Mouse (Mus musculus): ENCODE measurements around the gene Rab11fip5. TPM values are rescaled to one million over a fixed set of nuclear protein-coding genes. Genes with fewer than 3 reads are reported as not detected.

Rab11fip5 gene
- total RNA-seq, 2 experiments from 2014 or later = 65.7 to 66.8 TPM

DNA sequence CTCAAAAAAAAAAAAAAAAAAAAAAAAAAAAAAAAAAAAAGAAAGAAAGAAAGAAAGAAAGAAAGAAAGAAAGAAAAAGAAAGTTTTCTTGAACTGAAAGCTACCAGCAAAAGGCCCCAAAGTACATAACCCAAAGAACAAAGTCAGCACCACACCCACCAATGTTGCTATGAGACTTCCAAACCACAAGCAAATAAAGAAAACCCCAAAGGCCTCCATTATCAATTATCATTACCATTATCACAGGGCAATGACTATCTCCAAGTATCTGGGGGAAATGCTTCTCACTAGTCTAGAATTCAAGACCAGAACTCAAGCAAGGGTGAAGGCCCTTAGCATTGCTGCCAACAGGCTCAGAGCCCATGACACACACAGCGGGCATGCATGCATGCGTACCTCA lies 18.7 kb downstream of the Rab11fip5 start:
- DNase-seq (ENCODE audit: low spot score in 2 of 2) = no peak
- intact Hi-C loops (cut with DNase I) = no loop called here

DNA sequence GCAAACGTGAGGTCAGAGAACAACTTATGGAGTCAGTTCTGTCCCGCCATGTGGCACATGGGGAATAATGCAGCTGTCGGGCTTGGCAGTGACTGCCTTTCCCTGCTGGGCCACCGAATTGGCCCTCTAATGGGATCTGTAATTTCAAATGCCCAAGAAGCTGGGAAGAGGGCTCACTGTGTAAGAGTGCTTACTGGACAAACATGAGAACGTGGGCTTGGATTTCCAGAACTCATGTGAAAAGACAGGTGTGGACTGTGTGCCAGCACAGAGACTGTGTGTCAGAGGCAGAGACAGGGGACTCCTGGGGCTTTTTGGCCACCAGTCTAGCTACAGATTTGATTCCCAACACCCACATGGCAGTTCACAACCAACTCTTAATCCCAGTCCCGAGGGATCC lies 19.7 kb downstream of the Rab11fip5 start:
- DNase-seq (ENCODE audit: low spot score in 2 of 2) = no peak
- intact Hi-C loops (cut with DNase I) = no loop called here

DNA sequence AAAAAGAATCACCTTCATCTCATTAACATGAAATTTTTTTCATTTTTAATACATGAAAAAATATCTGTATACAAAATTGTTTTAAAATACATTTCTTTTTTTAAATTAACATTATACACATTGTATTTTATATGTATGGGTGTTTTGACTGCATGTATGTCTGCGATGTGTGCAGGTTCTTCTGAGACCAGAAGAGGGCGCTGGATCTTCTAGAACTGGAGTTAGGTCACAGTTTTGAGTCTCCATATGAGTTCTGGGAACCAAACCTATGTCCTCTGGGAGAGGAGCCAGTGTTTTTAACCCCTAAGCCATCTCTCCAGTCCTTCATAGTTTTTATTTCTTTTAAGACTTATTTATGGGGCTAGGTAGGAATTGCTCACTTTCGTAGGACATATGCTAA lies 20.7 kb downstream of the Rab11fip5 start:
- intact Hi-C loops (cut with DNase I) = no loop called here
- DNase-seq (ENCODE audit: low spot score in 2 of 2) = no peak

DNA sequence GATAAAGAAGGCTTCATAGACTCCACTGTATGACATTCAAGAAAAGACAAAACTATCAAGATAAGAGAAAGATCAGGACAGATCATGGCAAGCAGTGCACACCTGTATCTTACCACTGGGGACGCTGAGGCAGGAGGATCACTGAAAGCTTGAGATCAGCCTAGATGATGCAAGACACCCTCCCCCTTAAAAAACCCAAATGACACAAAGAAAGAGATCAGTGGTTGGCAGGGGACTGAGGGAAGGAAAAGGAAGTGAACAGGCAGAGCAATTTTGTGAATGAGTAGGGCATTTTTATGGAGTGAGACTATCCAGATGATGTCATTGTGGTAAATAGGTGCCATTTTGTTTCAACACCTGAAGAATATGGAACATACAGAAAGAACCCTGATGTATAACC lies 24.3 kb downstream of the Rab11fip5 start:
- intact Hi-C loops (cut with DNase I) = no loop called here
- no peak for DNase-seq (ENCODE audit: low spot score in 2 of 2)

DNA sequence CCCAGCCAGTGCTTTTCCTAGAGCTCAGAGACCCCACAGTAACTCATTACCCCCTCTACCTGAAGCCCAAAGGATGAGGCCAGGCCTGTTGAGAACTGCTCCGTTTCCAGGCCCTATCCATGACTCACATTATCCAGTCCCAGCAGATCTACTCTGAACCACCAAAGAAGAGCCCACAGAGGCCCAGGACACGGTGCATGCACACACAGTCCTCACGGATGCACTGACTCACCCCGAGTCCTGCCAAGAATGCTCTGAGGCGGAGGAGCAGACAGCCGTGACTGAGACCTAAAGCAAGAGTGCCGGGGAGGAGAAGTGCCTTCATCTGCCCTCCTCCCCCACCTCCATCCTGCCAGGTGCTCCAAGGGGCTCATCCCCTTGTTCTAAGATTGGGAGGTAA lies 25.2 kb downstream of the Rab11fip5 start:
- peak in 1 of 2 experiments; percentile 85 for DNase-seq (ENCODE audit: low spot score in 2 of 2)
- intact Hi-C loops (cut with DNase I) = no loop called here

DNA sequence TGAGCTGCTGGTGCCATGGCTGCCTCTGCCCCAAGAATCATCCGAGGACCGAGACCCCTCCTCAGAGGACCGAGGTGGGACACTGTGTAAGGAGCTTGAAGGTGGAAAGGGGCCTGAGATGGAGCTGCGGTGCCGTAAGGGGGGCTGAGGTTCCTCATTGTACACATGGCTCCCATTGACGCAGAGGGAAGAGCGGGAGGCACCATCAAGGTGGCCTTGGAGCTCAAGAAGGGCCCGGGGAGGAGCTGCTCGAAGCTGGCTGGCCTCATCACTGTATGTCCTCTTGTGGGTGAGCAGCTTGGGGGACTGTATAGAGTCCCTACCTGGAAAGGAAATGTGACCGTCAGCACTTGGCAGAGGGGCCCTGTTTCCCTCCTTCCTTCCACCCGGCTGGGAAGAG lies 26.3 kb downstream of the Rab11fip5 start:
- DNase-seq (ENCODE audit: low spot score in 2 of 2) = no peak
- intact Hi-C loops (cut with DNase I) = no loop called here

DNA sequence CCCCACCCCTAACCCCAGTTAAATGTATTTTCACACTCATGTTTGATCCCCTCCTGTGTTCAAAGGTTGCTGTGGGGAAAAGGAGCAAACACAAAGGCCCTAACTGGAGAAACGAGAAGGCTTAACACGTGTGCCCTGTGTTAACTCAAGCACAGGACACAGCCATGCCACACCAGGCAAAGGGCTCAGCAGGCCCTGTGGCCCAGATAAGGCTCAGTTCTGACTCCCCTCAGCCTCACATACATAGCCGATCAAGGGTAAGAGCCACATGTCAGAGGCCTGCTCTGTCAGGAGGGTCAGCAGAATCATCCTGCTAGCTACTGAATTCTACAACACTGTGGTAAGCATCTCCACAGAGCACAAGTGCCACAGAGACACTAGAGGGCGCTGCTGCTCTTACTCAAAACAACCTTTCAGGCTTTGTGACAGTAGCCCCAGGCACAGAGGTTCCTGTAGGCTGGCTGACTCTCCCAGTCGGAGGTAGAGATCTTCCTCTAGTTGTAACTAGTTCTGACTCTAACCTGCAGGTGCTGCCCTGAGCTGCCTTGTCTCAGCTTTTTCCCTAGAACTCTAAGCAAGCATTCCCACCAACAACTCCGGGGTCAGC lies 28.3 kb downstream of the Rab11fip5 start:
- intact Hi-C loops (cut with DNase I) = loop anchor here (1.0 to 2.0 kb wide), 2 partner anchors 35 to 46 kb away; no protein-coding TSS in a partner anchor
- DNase-seq (ENCODE audit: low spot score in 2 of 2) = peak; percentile 81 to 90

DNA sequence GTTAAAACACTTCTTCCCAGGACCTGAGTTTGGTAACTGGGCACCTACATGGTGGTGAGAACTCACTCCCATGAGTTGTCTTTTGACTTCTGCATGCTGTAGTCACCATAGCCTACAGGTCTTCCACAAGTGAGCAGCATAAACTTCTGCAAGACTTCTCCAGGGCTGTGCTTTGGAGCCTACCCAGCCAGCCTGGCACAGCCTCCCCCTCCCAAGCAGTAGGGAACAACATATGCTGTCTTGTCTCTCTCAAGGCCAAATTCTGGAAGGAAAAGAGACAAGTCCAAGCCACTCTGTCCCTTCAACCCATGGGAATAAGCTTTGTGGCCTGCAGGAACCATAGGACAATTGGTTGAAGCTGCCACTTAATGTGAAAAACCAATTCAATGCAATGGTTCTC lies 29.5 kb downstream of the Rab11fip5 start:
- intact Hi-C loops (cut with DNase I) = no loop called here
- DNase-seq (ENCODE audit: low spot score in 2 of 2) = no peak

DNA sequence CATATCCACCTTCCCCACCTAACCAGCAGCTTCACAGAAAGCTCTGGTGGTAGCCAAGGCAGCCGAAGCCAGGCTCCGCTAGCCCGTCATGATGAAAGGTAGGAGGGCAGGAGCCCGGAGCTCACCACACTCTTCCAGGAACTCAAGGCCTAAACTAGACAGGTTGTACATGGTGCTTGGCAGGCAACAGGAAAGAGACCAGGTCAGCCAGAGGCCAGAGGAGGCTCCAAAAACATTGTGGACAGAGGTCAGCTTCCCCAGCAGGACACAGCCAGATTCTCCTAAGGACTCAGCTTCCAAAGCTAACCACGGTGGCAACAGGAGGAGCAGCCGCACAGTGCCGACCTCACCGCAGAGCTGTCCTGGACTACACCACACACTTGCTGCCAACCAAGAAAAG lies 31.4 kb downstream of the Rab11fip5 start:
- no peak for DNase-seq (ENCODE audit: low spot score in 2 of 2)
- intact Hi-C loops (cut with DNase I) = no loop called here

DNA sequence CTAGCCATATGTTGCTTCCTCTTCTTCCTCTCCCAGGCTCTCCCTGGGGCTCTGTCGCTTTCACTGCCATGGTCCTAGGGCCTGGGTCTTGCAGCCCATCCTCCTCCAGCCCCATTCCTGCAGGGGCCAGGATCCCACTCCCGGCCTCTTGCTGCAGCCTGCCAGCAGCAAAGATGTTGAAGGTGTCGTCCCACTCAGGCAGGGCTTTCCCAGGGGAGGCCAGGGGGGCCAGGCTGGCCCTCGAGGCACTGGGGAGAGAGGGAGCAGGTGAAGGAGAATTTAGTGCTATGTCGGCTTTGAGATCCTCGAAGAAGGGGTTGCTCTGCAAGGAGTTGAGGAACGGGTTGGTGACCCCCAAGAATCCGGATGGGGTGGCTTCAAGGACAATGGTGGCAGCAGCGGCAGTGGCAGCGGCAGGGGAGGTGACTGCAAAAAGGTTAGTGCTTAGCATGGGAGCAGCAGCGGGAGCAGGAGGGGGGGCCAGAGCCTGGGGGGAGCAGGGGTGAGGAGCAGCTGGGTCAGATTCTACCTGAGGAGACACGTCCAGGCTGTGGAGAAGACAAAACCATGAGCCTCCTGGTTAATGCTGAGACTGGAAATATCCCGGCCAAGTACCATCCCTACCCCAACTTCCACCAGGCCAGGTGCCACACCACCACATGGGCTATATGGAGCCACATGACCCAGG lies 32.5 kb downstream of the Rab11fip5 start:
- no peak for DNase-seq (ENCODE audit: low spot score in 2 of 2)
- intact Hi-C loops (cut with DNase I) = no loop called here

DNA sequence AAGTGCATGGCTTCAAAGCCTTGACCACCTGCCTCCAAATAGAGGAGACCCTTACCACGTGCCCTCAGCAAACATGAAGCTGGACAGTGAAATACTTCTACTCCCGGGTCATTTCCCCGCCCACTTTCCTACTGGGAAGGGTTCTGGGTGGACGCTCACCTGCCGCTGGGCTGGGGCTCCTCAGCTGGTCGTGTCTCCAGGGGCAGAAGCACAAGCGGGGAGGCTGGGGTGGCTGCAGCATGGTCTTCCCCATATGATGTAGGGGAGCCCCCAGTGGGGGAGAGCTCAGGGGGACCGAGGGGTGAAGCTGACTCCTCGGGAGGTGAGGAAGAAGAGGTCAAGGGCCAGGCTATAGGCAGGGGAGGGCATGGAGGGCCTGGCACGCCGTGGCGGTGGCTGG lies 34.2 kb downstream of the Rab11fip5 start:
- intact Hi-C loops (cut with DNase I) = no loop called here
- no peak for DNase-seq (ENCODE audit: low spot score in 2 of 2)

DNA sequence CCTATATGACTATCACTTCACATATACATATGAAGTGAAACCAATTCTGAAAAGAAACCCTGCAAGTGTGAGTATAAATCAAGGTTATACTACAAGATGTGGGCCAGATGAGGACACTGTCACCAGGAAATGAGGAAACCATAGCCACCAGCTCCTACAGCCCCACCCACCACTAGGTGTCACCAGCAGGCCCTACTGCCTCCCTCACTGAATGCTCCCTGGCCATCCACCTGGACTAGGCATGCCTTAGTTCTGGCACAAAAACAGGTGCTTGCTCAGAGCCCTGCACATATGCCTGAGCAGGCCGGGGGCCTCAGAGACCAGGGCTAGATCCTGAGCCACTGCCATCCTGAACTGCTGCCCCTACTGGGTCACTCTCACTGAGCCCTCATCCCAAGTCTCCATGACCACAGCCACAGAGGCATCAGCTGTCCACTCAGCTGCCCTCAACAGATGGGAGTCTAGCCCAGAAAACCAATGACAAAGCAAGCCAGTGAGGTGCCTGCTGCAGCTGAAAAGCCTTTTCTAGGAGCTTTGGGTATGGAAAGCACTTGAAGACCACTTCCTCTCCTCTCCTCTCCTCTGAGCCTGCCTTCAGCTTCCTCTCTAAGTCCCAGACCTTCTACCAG lies 35.0 kb downstream of the Rab11fip5 start:
- DNase-seq (ENCODE audit: low spot score in 2 of 2) = peak; percentile 46 to 67

DNA sequence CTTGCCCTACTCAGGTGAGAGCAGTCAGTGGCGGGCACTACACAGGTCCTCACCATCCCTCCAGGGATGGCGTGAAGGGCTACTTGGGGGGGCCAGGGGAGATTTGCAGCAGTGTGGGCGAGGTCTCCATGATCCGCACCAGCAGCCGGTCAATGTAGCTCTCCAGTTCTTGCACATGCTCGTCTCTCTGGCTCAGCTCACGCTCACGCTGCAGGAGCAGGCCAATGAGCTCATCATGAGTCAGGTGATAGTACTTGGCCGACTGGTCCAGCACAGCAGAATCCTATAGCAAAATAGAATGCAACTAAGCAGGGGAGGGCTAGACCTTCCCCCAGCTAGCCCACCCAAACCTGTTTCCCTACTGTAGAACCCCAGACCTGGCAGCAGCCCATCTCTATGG lies 37.5 kb downstream of the Rab11fip5 start:
- intact Hi-C loops (cut with DNase I) = no loop called here

More for the DNA sequence above, 35.0 kb downstream of the Rab11fip5 start:
- intact Hi-C loops (cut with DNase I) = no loop called here

DNA sequence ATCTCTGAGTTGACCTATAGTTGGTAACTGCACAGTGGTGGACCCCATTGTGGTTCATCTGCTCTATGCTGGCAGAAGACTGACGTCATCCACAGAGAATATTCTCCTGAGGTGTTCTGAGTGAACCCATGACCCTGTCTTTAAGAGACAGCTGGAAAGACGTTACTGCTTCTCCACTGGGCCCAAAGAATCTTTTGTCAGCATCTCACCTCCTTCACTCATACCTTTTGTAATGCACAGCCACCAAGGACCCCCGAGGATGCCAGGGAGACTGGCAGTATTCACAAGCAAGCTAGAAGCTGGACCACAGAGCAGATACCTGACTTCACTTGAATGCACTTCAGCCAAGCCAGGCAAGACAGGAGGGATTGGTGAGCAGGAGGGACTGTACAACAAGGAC lies 39.1 kb downstream of the Rab11fip5 start:
- intact Hi-C loops (cut with DNase I) = no loop called here
- DNase-seq (ENCODE audit: low spot score in 2 of 2) = no peak

More for the DNA sequence above, 37.5 kb downstream of the Rab11fip5 start:
- peak; percentile 43 to 84 for DNase-seq (ENCODE audit: low spot score in 2 of 2)

DNA sequence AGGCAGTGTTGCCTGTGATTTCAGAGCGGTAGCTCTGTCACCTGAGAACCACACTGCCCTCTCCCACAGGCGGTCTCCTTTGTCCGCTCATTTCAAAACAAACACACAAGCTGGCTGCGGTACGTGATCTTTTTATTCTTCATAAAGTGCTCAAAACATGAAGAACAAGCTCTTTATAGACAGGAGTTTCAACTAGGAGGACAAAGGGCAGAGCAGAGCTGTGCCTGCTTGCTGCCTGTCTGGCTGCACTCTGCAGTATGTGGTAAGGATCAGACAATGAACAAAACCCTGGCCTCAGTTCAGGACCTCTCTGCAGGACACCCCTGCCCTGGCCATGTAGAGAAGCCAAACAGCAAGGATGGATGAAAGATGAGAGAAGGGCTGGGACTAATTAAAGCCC lies 39.6 kb downstream of the Rab11fip5 start:
- no peak for DNase-seq (ENCODE audit: low spot score in 2 of 2)
- intact Hi-C loops (cut with DNase I) = loop anchor here (5.0 kb wide), 1 partner anchor 98 kb away; no protein-coding TSS in a partner anchor

DNA sequence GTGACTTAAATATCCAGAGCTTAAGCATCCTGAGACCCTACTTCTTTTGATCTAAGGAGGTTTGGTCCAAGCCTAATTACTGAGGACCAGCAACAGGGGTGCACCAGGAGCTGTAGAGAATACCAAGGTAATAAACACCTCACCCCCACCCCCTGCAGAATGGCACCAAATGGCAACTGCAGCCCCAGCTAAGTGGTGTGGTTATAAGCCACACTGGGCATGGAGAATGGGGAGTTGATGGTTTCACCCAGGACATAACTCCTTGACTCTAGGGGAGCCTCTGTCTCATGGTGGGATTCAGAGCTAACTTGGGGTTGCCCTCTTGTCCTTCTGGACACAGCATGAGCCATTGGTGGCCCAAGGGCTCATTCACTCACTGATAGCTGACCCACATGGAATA lies 40.2 kb downstream of the Rab11fip5 start:
- DNase-seq (ENCODE audit: low spot score in 2 of 2) = no peak
- intact Hi-C loops (cut with DNase I) = loop anchor here (5.0 kb wide), 1 partner anchor 97 kb away; no protein-coding TSS in a partner anchor

DNA sequence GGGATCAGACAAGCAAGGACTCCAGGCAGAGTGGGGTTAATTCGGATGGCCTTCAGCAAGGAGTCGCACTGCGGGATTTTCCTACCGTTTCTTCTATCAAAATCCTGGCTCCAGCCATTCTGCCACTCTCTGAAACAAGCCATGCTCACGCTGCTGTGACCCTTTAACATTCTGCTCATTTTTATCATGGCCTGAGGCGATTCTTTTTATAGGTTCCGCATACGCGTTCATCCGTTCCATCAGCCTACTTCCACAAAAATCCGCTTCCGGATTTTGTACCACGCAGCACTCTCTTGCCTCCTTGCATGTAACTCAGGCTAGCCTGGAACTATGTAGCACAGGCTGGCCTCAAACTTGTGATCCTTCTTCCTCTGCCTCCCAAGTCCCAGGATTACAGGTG lies 40.7 kb downstream of the Rab11fip5 start:
- no peak for DNase-seq (ENCODE audit: low spot score in 2 of 2)

DNA sequence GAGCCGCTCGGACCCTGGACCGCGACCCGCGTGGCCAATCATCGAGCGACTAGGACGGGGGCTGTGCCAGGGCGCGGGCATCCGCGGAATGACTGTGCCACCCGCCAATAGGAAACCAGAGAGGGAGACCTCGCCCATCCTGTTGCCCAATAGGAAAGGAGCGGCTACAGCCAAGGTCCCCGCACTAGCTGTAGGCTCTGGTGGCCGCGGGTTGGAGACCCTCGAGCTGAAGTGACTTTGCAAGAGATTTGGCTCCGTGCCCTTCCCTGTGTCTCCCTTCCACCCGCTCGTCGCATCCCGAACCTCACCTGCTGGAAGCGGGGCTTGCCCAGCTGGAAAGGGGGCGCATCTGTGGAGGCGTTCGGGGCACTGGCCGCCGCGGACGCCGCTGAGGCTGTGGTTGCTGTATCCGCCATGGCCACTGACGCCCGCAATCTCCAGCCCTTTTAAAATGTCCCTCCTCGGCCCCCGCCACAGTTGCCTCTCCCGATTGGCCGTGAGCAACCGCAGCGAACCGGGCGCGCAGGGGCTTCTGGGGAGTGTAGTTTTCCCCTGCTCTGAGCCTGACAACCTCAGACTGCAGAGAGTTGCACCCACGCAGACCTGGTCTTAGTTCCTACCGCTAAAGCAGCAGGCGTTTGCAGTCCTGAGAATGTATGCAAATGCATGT lies 41.3 kb downstream of the Rab11fip5 start, which contains the start of gene Sfxn5:
Sfxn5 (minus strand) TSS at position 423 of the 670 bp plus-strand sequence.
- DNase-seq (ENCODE audit: low spot score in 2 of 2) = peak; percentile 96 to 99
- intact Hi-C loops (cut with DNase I) = loop anchor here (1.0 to 5.0 kb wide), 3 partner anchors 41 to 96 kb away; partner anchors contain the start of gene Rab11fip5

More for the DNA sequence above, 40.7 kb downstream of the Rab11fip5 start:
- intact Hi-C loops (cut with DNase I) = loop anchor here (1.0 to 5.0 kb wide), 3 partner anchors 41 to 96 kb away; partner anchors contain the start of gene Rab11fip5

DNA sequence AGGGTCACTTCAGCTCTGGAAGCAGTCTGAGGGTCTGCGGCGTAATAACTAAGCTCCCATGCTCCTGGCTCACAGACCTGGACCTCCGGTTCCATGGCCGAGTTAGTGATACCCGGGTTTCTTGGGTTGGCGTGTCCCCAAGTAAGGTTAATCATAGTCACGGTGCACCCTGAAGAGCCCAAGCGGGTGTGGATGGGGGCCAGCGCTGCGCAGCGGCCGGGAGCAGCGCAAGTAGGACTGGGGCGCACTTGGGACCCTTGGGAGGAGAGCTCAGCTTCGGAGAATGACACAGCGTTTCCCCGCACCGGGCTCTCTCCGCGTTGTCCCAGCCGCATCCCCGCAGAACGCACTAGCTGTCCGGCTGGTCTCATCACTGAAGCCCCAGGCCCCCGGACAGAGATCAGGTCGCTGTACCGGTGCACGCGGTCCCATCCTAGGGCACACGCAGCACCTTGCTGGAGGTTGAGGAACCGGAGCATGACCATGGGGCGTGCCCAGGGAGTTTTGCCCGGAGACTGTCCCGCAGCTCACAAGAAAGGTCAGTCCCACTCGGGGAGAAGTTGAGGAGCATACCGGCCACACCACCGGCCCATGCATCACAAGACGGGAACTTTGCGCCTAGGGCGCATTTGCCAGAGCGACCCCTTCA lies 42.0 kb downstream of the Rab11fip5 start:
- no peak for DNase-seq (ENCODE audit: low spot score in 2 of 2)
- intact Hi-C loops (cut with DNase I) = loop anchor here (5.0 kb wide), 1 partner anchor 95 kb away; no protein-coding TSS in a partner anchor

Measured in left cerebral cortex, postnatal 25 days (tissue).